Mouse (Mus musculus) cortical plate, adult 2 months (tissue): ENCODE measurements around the gene Ntm. TPM values are rescaled to one million over a fixed set of nuclear protein-coding genes. Genes with fewer than 3 reads are reported as not detected.

Experiments
- H3K27ac ChIP-seq: fragments of 200-500 bp; 2 replicates; pipeline ENCODE4 v1.5.1; 2012; ENCODE audit warnings: low read length, control low read depth, inconsistent platforms; ENCODE audit not compliant: insufficient read depth
- H3K4me1 ChIP-seq: fragments of 200-500 bp; 2 replicates; pipeline ENCODE4 v1.6.1; 2011; ENCODE audit warnings: low read length; ENCODE audit not compliant: control insufficient read depth, insufficient read depth
- H3K4me3 ChIP-seq: fragments of 200-500 bp; 2 replicates; pipeline ENCODE4 v1.5.1; 2011; ENCODE audit warnings: mild to moderate bottlenecking, low read length, control low read depth; ENCODE audit not compliant: insufficient read depth
- CTCF ChIP-seq: fragments of 200-500 bp; IDR thresholded peaks from 2 replicates; pipeline ENCODE4 v1.5.1; 2011; ENCODE audit warnings: mild to moderate bottlenecking, control low read depth, low read length; ENCODE audit not compliant: insufficient read depth; ENCODE audit errors: extremely low read depth
- POLR2A ChIP-seq: fragments of 200-500 bp; IDR thresholded peaks from 2 replicates; pipeline ENCODE4 v1.6.1; 2011; ENCODE audit warnings: mild to moderate bottlenecking, low read length, control low read depth; ENCODE audit not compliant: insufficient read depth; ENCODE audit errors: extremely low read depth
- polyA plus RNA-seq: library from polyadenylated mRNA; depleted of rRNA; stranded (reverse); fragments of >200 nt; gene quantifications from 2 replicates; pipeline ENCODE4 v1.2.3, GENCODE M21; 2012

Ntm gene
- polyA plus RNA-seq, 1 experiment = 169 TPM

DNA sequence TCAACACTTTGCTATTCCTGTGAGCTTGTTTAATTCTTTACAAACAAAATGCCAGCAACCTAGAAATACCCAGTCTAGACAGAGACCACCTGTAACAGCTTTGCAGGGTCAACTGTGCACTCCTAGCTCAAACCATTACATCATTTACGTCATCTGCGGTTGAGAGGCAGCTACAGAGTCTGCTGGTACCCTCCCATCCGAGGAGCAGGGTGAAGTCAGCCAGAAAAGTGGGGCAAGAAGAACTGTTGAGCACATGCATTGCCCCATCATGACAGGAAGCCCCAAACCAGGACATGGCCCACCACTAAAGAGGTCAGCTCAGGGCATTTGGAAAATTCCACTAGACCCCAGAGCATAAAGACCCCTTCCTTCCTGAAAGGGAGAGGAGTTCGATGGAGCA is 175.5 kb downstream of the Ntm start:
- H3K4me1 ChIP-seq = peaks cover 2% of the 10 kb centered on the region; the same call in 1 of the 2 replicates

DNA sequence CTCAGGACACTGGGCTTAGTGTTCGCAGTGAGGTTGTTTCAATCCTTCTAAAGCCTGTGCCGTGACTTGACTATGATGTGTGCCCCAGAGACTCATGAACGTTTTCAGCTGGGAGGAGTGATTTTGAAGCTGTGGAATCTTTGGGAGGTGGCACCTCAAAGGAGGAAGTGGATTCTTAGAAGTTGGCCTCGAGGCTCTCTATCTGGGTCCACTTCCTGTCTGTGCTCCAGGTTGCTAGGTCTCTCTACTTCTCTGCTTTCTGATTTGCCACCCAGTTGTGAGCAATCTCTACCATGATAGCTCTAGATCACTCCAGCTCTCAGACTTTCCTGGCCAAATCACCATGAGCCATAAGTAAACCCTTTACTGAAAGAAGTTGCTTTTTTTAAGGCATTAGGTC is 180.2 kb downstream of the Ntm start:
- Histone ChIP-seq H3K4me3 (no peak overlapping the region), H3K4me1 (peaks cover 4% of the 10 kb centered on the region), H3K27ac (no peak overlapping the region)
- TF ChIP-seq POLR2A = no peak
- TF ChIP-seq CTCF = no peak

More for the DNA sequence above, 175.5 kb downstream of the Ntm start:
- TF ChIP-seq POLR2A = no peak
- no peak for TF ChIP-seq CTCF
- Histone ChIP-seq H3K4me3 (no peak overlapping the region), H3K27ac (no peak overlapping the region)

DNA sequence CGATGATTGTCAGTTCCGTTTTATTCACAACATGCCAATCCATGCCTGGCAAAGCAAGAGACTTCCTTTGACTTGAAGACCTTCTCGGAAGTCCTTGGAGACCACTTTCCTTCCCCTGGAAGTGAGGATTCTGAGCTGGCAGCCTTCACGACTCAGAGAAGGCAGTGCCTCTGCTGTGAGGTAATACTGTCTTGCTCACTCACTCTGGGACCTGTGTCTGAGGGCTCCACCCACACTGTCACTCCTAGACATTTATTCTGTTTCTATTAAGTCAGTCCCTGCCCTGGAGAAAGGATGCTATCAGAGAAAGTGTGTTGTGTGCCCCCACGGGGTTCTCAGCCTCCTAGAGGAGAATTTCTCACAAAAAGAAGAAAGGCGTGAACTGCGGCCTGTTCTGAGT is 183.2 kb downstream of the Ntm start:
- TF ChIP-seq POLR2A = no peak
- no peak for TF ChIP-seq CTCF
- Histone ChIP-seq H3K4me3 (no peak overlapping the region), H3K27ac (no peak overlapping the region), H3K4me1 (peaks cover 4% of the 10 kb centered on the region)

DNA sequence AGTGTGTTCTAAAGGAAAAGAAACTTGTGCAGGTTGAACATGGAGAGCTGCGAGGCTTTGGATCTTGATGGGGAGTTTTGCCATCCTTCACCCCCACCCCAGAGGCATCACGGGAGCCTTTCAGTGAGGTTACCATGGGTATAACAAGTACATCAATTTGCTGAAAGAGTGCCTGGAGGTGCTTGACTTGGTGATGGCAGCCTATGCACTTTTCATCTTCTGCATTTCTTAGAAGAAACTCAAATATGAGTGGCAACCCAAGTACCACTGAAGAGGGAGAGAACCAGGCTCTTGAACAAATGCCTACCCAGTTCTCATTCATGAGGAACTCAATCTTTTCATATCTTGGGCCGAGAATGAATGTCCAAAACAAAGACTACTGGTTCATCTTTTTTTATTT is 186.0 kb downstream of the Ntm start:
- Histone ChIP-seq H3K27ac (no peak overlapping the region), H3K4me3 (no peak overlapping the region), H3K4me1 (peaks cover 4% of the 10 kb centered on the region)
- no peak for TF ChIP-seq CTCF
- TF ChIP-seq POLR2A = no peak

DNA sequence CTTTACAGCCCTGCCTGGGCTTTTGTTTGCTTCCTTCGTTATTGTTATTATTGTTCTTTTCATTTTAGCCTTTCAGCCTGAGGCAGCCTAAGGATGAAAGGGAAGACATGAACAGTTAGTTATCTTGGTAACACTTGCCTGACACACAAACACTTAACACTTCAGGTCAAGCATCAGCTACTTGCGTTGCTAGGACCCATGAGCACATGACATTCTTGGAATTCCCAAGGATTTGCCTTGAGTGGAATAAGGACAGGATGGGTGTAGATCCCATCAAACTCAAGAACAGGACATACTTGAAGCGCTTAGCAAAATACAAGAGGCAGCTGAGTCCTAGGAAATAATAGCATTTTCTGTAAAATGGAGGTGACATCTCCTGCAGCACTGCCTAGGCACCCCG is 186.4 kb downstream of the Ntm start:
- TF ChIP-seq POLR2A (no peak), CTCF (no peak)
- H3K4me1 ChIP-seq = peaks cover 4% of the 10 kb centered on the region

DNA sequence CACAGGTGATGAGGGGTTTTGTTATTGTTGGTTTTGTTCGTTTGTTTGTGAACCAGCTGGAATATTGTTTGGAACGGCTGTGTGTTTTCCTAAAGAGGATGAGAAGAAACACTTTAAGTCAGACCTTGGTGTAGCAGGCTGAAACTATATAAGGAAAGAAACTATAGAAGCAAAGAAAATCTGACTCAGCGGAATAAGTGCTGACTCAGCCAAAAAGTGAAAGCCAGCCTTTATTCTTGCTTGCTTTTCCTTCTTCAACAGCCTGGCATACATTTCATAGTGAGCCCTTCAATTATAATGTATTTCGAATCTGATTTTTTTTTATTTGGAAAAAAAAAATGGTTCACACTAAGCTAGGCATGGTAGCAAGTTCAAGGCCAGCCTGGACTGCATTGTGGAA is 186.9 kb downstream of the Ntm start:
- Histone ChIP-seq H3K4me3 (no peak overlapping the region), H3K4me1 (peaks cover 4% of the 10 kb centered on the region), H3K27ac (no peak overlapping the region)
- no peak for TF ChIP-seq CTCF
- no peak for TF ChIP-seq POLR2A

More for the DNA sequence above, 186.4 kb downstream of the Ntm start:
- Histone ChIP-seq H3K27ac (no peak overlapping the region), H3K4me3 (no peak overlapping the region)

DNA sequence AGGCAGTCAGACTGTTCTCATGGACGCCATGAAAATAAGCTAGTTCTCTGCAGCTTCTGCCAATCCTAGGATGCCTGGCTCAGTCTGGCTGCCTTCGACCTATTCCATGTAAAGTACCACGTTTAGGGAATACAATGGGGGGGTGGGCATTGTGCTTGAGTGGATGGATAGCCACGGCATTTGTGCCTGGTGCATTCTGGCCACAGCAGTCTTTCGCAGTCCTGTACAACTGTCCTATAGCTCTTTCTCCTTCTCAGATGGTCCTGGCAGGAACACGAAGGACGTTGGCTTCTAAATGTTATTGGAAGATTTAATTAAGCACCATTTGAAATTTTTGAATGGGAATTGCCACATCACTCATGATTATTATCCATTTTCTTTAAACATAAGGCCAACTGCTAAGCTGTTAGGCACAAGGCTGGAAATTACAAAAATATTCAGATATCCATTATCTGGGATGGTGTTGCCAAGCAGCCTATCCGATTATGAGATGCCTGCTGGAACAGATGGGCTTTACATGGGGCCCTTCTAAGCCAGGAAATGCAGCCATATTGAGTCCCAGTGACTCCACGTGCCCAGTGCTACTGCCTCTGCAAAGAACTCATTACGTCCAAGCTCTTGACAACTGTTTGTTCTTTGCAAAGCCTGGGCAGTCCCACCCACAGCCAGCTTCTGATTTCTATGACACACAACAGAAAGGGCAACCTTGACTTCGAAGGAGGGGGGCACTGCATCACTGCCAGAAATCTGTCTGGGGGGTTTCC is 190.1 kb downstream of the Ntm start:
- no peak overlapping the region for H3K4me3 ChIP-seq
- H3K27ac ChIP-seq = no peak overlapping the region
- no peaks in the 10 kb centered on the region; the same call in 1 of the 2 replicates for H3K4me1 ChIP-seq
- TF ChIP-seq CTCF = no peak
- TF ChIP-seq POLR2A = no peak

DNA sequence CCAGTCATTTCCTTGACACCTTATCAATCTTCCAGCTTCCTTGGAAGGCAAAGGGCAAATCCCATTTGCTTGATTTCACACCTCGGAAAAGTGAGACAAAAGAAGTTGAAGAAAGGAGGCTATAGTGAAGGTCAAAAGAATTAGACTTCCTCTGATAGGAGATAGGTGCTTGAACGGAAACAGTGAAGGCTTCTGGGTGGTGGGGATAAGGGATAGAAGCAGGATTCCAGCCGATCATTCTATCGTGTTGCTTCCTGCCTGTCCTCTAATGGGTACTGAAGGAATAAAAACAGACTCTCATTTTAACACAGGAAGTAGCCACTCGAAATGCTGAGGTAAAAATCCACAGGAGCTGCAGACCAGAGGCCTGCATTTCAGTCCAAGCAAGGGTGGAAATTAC is 191.1 kb downstream of the Ntm start:
- H3K4me3 ChIP-seq = no peak overlapping the region
- no peak overlapping the region for H3K27ac ChIP-seq
- TF ChIP-seq CTCF = no peak
- no peak for TF ChIP-seq POLR2A
- no peaks in the 10 kb centered on the region; the same call in 1 of the 2 replicates for H3K4me1 ChIP-seq

DNA sequence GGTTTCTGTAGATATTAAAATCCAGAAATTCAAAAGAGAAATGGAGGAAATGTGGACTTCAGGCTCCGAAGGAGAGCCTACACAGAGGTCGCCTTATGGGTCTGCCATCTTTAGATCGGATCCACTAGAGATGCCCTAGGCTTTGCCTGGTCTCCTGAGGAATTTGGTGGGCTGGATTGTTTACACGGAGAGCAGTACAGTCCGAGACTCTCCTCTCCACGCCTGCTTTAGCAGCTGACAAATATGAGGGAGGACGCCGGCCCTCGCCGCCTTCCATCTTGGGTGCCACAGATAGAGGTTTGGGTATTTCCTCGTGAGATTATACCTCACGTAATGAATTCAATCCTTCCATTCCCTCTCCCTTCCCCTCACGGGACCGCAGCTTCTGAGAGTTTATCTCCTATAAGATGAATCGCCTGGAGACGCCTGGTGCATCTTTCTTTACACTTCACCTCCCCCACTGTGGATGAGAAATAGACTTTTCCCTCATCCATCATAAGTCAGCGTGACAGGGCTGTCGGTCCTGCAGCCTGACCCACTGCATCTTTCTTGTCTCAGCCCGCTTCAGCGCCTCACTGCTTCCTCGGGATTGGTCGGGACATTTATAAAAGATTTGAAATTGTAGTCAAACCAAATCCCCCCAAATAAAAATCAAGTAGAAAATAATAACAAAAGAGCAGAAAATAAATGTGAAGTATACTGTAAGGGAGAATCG is 191.7 kb downstream of the Ntm start:
- Histone ChIP-seq H3K27ac (no peak overlapping the region), H3K4me3 (no peak overlapping the region), H3K4me1 (no peaks in the 10 kb centered on the region; the same call in 1 of the 2 replicates)
- TF ChIP-seq CTCF (no peak), POLR2A (no peak)

DNA sequence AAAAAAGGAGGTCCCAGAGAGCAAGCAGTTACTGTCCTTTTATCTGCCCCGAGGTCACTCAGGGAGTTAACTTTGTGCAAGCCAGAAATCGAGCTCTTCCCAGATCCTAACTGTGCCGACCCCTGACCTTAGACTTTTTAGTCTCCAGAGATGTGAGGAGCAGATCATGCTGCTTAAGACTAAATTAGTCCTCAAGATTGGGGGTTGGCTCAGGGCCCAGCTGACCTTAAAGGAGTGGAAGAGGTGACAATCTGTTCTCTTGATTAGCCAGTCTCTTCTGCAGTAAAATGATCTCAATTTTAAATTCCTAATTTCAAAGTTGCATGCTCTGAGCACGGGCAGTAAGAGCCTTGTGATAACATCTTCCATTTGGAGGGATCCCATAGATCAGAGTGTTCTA is 193.6 kb downstream of the Ntm start:
- TF ChIP-seq POLR2A = no peak
- H3K27ac ChIP-seq = no peak overlapping the region
- H3K4me1 ChIP-seq = no peaks in the 10 kb centered on the region; the same call in none of the 2 replicates
- H3K4me3 ChIP-seq = no peak overlapping the region
